Comparison of ENCODE assay signal across 9 mouse cellular contexts in the genomic region with DNA sequence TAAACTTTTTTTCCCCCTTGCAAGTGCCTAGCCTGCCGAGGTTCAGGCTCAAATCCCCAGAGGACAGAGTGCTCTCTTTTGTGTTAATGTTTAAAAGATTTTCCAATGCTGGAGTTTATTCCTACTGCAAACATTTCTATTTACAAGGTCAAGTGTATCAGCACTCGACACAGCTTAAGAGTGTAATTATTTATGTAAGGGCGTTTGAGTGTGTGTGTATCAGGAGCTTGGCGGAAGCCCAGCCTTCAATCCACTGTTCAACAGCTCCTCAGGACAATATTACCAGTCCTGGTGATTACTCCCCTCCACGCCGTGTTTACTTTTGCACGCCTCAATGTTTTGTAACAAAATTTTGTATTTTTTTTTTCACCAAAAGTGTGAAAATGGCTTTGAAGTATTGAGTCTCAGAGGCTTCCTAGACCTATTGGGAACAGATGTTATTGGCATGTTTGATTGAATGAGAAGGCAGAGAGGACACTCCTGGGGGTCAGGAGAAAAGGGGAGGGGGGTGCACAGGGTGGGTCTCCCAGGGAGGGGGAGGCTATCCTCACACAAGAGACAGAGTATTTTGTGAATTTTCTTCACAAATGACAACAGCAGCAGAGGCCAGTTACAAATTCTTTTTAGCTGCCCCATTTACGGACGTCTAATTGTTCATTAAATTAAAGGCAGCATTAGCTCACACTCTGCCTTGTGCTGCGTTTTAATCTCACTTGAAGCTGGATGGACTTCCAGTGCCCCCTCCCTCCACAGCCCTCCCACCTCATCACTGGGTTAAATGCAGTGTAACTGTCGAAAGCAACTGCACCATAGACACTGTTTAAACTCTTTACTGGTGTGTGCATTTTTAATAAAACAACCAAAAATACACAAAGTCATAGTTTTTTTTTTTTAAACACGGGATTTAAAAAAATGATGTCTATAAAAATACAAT. TPM values are rescaled to one million over a fixed set of nuclear protein-coding genes. Genes with fewer than 3 reads are reported as not detected.
A peak's percentile ranks its signal among the peaks of the same experiment; 100 is the strongest.
DNase-seq lines count a peak whose midpoint lies in the region; ATAC-seq and TF ChIP-seq lines count a peak whose summit lies in the region.
"Had no signal": no experiment of that assay in that cellular context is flagged by ENCODE, and none has a peak within 500 bp of the region (broad histone marks: within the 10 kb centered on the region; RNA-seq: fewer than 3 reads in every experiment).

No protein-coding gene starts in this region.

- H3K27me3 ChIP-seq in liver, adult 2 months (ENCODE audit: control insufficient read depth, insufficient read depth, low read length): no peaks in the 10 kb centered on the region
- peaks cover 23% of the 10 kb centered on the region for H3K27me3 ChIP-seq in hindbrain, embryonic 13.5 days
- H3K27me3 ChIP-seq in limb, embryonic 14.5 days (ENCODE audit: control insufficient read depth, insufficient read depth, low read length): no peaks in the 10 kb centered on the region
- H3K27me3 ChIP-seq in neural tube, embryonic 15.5 days (replicated peaks): peaks cover 11% of the 10 kb centered on the region

- no peak for TF ChIP-seq POLR2A in liver, adult 2 months (IDR thresholded peaks at IDR 0.05; ENCODE audit: extremely low read depth, insufficient read depth, low read length)
- TF ChIP-seq POLR2A in limb, embryonic 14.5 days (IDR thresholded peaks at IDR 0.05; ENCODE audit: borderline replicate concordance, extremely low read depth, insufficient read depth, insufficient read length): no peak

- no peak for TF ChIP-seq CTCF in liver, adult 2 months (IDR thresholded peaks at IDR 0.05; ENCODE audit: low read depth, low read length)

- 18% methylated on average over 12 of the region's 12 CpGs for WGBS in liver, adult 2 months
- 6% methylated on average over 12 of the region's 12 CpGs for WGBS in hindbrain, embryonic 13.5 days
- WGBS in limb, embryonic 14.5 days: 6% methylated on average over 12 of the region's 12 CpGs
- WGBS in neural tube, embryonic 15.5 days: 9% methylated on average over 12 of the region's 12 CpGs

- no peak overlapping the region for H3K9ac ChIP-seq in liver, adult 2 months (ENCODE audit: low read depth, low read length)
- peak overlapping the region; percentile 10; the same call in 1 of the 2 replicates for H3K9ac ChIP-seq in hindbrain, embryonic 13.5 days
- peak overlapping the region; percentile 100 for H3K9ac ChIP-seq in limb, embryonic 14.5 days (ENCODE audit: low read depth, low read length, severe bottlenecking)
- H3K9ac ChIP-seq in neural tube, embryonic 15.5 days (replicated peaks): 0 out of 2 replicates have a peak overlapping the region, but pooled peaks have one; percentile 10

- DNase-seq in liver, adult 2 months (ENCODE audit: extremely low read depth, low read depth, low spot score): peak; percentile 98
- DNase-seq in liver: no peak
- peak; percentile 32 for DNase-seq in limb, embryonic 14.5 days (ENCODE audit: low spot score)
- DNase-seq in right cerebral cortex, postnatal 25 days: no peak
- no peak for DNase-seq in spleen, postnatal 36 days (ENCODE audit: low spot score in 2 of 2)

- no peaks in the 10 kb centered on the region for H3K36me3 ChIP-seq in liver, adult 2 months (ENCODE audit: control insufficient read depth, insufficient read depth, low read length)
- H3K36me3 ChIP-seq in hindbrain, embryonic 13.5 days: no peaks in the 10 kb centered on the region
- H3K36me3 ChIP-seq in limb, embryonic 14.5 days (ENCODE audit: control insufficient read depth, insufficient read depth, low read length): peaks cover 27% of the 10 kb centered on the region
- H3K36me3 ChIP-seq in neural tube, embryonic 15.5 days: no peaks in the 10 kb centered on the region

- H3K27ac ChIP-seq in liver, adult 2 months (replicated peaks; ENCODE audit: insufficient read depth, low read depth, low read length): peak overlapping the region; percentile 54; the same call in 1 of the 2 replicates
- peak overlapping the region; percentile 44; the same call in 1 of the 2 replicates for H3K27ac ChIP-seq in hindbrain, embryonic 13.5 days
- peak overlapping the region; percentile 100 for H3K27ac ChIP-seq in limb, embryonic 14.5 days (replicated peaks; ENCODE audit: low read depth, low read length)
- H3K27ac ChIP-seq in neural tube, embryonic 15.5 days (replicated peaks): no peak overlapping the region

- H3K4me1 ChIP-seq in liver, adult 2 months (ENCODE audit: control insufficient read depth, insufficient read depth, low read length): peaks cover 6% of the 10 kb centered on the region; the same call in 1 of the 2 replicates
- H3K4me1 ChIP-seq in hindbrain, embryonic 13.5 days (replicated peaks): peaks cover 56% of the 10 kb centered on the region
- H3K4me1 ChIP-seq in limb, embryonic 14.5 days (ENCODE audit: control insufficient read depth, insufficient read depth, low read length): peaks cover 13% of the 10 kb centered on the region
- H3K4me1 ChIP-seq in neural tube, embryonic 15.5 days: peaks cover 45% of the 10 kb centered on the region

- no peaks in the 10 kb centered on the region for H3K9me3 ChIP-seq in hindbrain, embryonic 13.5 days
- no peaks in the 10 kb centered on the region for H3K9me3 ChIP-seq in limb, embryonic 14.5 days (ENCODE audit: control insufficient read depth, low read length)
- no peaks in the 10 kb centered on the region for H3K9me3 ChIP-seq in neural tube, embryonic 15.5 days (replicated peaks)

- H3K4me2 ChIP-seq in hindbrain, embryonic 13.5 days: peak overlapping the region; percentile 92
- H3K4me2 ChIP-seq in limb, embryonic 14.5 days (replicated peaks; ENCODE audit: low read depth, low read length, severe bottlenecking): peak overlapping the region; percentile 71
- peak overlapping the region; percentile 95 for H3K4me2 ChIP-seq in neural tube, embryonic 15.5 days

- no peak for ATAC-seq in hindbrain, embryonic 13.5 days (ENCODE audit: low FRiP score)
- no peak for ATAC-seq in limb, embryonic 14.5 days (ENCODE audit: low FRiP score, low read depth)
- ATAC-seq in neural tube, embryonic 15.5 days (ENCODE audit: low FRiP score): no peak
- no peak for ATAC-seq in inflammation-experienced regulatory T-cells, adult 6 months

- H3K4me3 ChIP-seq in liver, adult 2 months (ENCODE audit: insufficient read depth, low read depth, low read length): no peak overlapping the region
- peak overlapping the region; percentile 79 for H3K4me3 ChIP-seq in hindbrain, embryonic 13.5 days
- peak overlapping the region; percentile 95 for H3K4me3 ChIP-seq in limb, embryonic 14.5 days (replicated peaks; ENCODE audit: low read length)
- H3K4me3 ChIP-seq in neural tube, embryonic 15.5 days (replicated peaks): peak overlapping the region; percentile 24

- H3K79me2 ChIP-seq in liver, adult 2 months (ENCODE audit: control insufficient read depth, insufficient read depth, low read length): no peaks in the 10 kb centered on the region; the same call in 1 of the 2 replicates

RNA-seq across cellular contexts. Expression of gene Gas1, which starts 3.3 kb away (rescaled TPM):
- total RNA-seq in liver, adult 2 months (2014; rRNA removed): 13.9 and 23.2 TPM in 2 replicates
- polyA plus RNA-seq in liver, adult 2 months (2012; rRNA removed): 28.2 and 44.3 TPM in 2 replicates
- polyA plus RNA-seq in hindbrain, embryonic 13.5 days (2015; fragmentation: Nextera tagmentation; extraction: Ambion mirVana): 17.0 and 19.1 TPM in 2 replicates
- 385 and 686 TPM in 2 replicates for polyA plus RNA-seq in limb, embryonic 14.5 days (2012; rRNA removed)
- polyA plus RNA-seq in limb, embryonic 14.5 days (2014; fragmentation: Nextera tagmentation; extraction: Ambion mirVana): 406 and 517 TPM in 2 replicates
- 16.2 and 26.7 TPM in 2 replicates for polyA plus RNA-seq in neural tube, embryonic 15.5 days (2015; fragmentation: Nextera tagmentation; extraction: Ambion mirVana)
- polyA plus RNA-seq in inflammation-experienced regulatory T-cells, adult 6 months (2017; shearing (Covaris generic)): not detected
- total RNA-seq: common myeloid progenitor, adult 5-6 weeks had no signal

Comparison
In these comparisons a context has a peak if more than half of its experiments do, and no peak if none do; other contexts are left out.
1. DNase-seq: peak in liver, adult 2 months (single experiment) and limb, embryonic 14.5 days (single experiment); none in liver (single experiment), right cerebral cortex, postnatal 25 days (single experiment) and spleen, postnatal 36 days (0 of 2).
2. RNA of gene Gas1, which starts 3.3 kb away (polyA plus RNA-seq): 385 to 686 TPM in limb, embryonic 14.5 days, 28.2 to 44.3 TPM in liver, adult 2 months, 17.0 to 19.1 TPM in hindbrain, embryonic 13.5 days and 16.2 to 26.7 TPM in neural tube, embryonic 15.5 days; not detected in inflammation-experienced regulatory T-cells, adult 6 months; every median in the first group is over 10 times any median in the second.
3. Peak in every context shown above with its lines, with median percentiles within 50 percentile points of each other: H3K4me2 ChIP-seq.